18 mouse cellular contexts compared by ENCODE assay signal in genomic region chr16:90081125-90081524, GRCm38 (mm10).
DNase-seq lines count a peak whose midpoint lies in the region; ATAC-seq and TF ChIP-seq lines count a peak whose summit lies in the region.
"Had no signal": no experiment of that assay in that cellular context is flagged by ENCODE, and none has a peak within 500 bp of the region (broad histone marks: within the 10 kb centered on the region; RNA-seq: fewer than 3 reads in every experiment).

No protein-coding gene starts in this region.

- 0 out of 2 replicates have a peak, but pooled peaks cover 4% of the 10 kb centered on the region for H3K4me1 ChIP-seq in hindbrain, postnatal 0 days (ENCODE audit: insufficient read depth, low read length)
- peaks cover 13% of the 10 kb centered on the region; the same call in 1 of the 2 replicates for H3K4me1 ChIP-seq in hindbrain, embryonic 12.5 days
- H3K4me1 ChIP-seq in forebrain, postnatal 0 days (ENCODE audit: insufficient read depth): peaks cover 16% of the 10 kb centered on the region; the same call in 1 of the 2 replicates

- H3K4me3 ChIP-seq in hindbrain, postnatal 0 days (ENCODE audit: low read length): no peak overlapping the region
- H3K4me3 ChIP-seq in hindbrain, embryonic 12.5 days: no peak overlapping the region
- no peak overlapping the region for H3K4me3 ChIP-seq in forebrain, postnatal 0 days (ENCODE audit: low read depth, low read length)
- H3K4me3 ChIP-seq: limb, embryonic 13.5 days; myocyte had no signal

- TF ChIP-seq CTCF in hindbrain, postnatal 0 days (IDR thresholded peaks at IDR 0.05; ENCODE audit: low read depth): no peak
- TF ChIP-seq CTCF in forebrain, postnatal 0 days (IDR thresholded peaks at IDR 0.05; ENCODE audit: low read depth): no peak

- H3K36me3 ChIP-seq in hindbrain, postnatal 0 days (ENCODE audit: insufficient read depth, low read length): no peaks in the 10 kb centered on the region
- H3K36me3 ChIP-seq in hindbrain, embryonic 12.5 days: no peaks in the 10 kb centered on the region
- no peaks in the 10 kb centered on the region for H3K36me3 ChIP-seq in forebrain, postnatal 0 days (ENCODE audit: insufficient read depth)
- H3K36me3 ChIP-seq: limb, embryonic 13.5 days had no signal

- WGBS in hindbrain, postnatal 0 days: 67% methylated on average over 1 of the region's 1 CpGs
- 90% methylated on average over 1 of the region's 1 CpGs for WGBS in hindbrain, embryonic 12.5 days
- WGBS in forebrain, postnatal 0 days: 28% methylated on average over 1 of the region's 1 CpGs

- no peak overlapping the region for H3K4me2 ChIP-seq in hindbrain, postnatal 0 days (ENCODE audit: low read depth, low read length)
- no peak overlapping the region for H3K4me2 ChIP-seq in hindbrain, embryonic 12.5 days (replicated peaks)
- no peak overlapping the region for H3K4me2 ChIP-seq in forebrain, postnatal 0 days (ENCODE audit: low read depth)
- H3K4me2 ChIP-seq: limb, embryonic 13.5 days; midbrain, embryonic 11.5 days had no signal

- peak; percentile 38 for DNase-seq in hindbrain, postnatal 0 days (ENCODE audit: low spot score)
- peak; percentile 63 for DNase-seq in retina, postnatal 1 day
- no peak for DNase-seq in retina, embryonic 14.5 days (ENCODE audit: low spot score)
- DNase-seq in cerebellum, adult 8-10 months: peak; percentile 54
- no peak for DNase-seq in forebrain, postnatal 0 days
- no peak for DNase-seq in frontal cortex, postnatal 36 days (ENCODE audit: low spot score in 2 of 2)
- DNase-seq: adrenal gland, adult 2 months; kidney, postnatal 36 days; lung, postnatal 14 days; right cerebral cortex, adult 18-20 months; thymus, postnatal 36 days had no signal

- no peak overlapping the region for H3K9ac ChIP-seq in hindbrain, postnatal 0 days (replicated peaks; ENCODE audit: low read length)
- H3K9ac ChIP-seq in hindbrain, embryonic 12.5 days: no peak overlapping the region
- H3K9ac ChIP-seq in forebrain, postnatal 0 days: no peak overlapping the region
- H3K9ac ChIP-seq: limb, embryonic 13.5 days had no signal

- H3K27ac ChIP-seq in hindbrain, postnatal 0 days: no peak overlapping the region
- H3K27ac ChIP-seq in hindbrain, embryonic 12.5 days: no peak overlapping the region
- H3K27ac ChIP-seq in forebrain, postnatal 0 days (ENCODE audit: low read depth, low read length): no peak overlapping the region
- H3K27ac ChIP-seq: limb, embryonic 13.5 days; stomach, postnatal 0 days had no signal

- H3K9me3 ChIP-seq in hindbrain, postnatal 0 days (ENCODE audit: low read length): no peaks in the 10 kb centered on the region
- no peaks in the 10 kb centered on the region for H3K9me3 ChIP-seq in hindbrain, embryonic 12.5 days (replicated peaks)
- H3K9me3 ChIP-seq in forebrain, postnatal 0 days (ENCODE audit: low read length): no peaks in the 10 kb centered on the region
- H3K9me3 ChIP-seq: limb, embryonic 13.5 days had no signal

- H3K27me3 ChIP-seq in hindbrain, postnatal 0 days (ENCODE audit: insufficient read depth, low read length): no peaks in the 10 kb centered on the region
- H3K27me3 ChIP-seq in hindbrain, embryonic 12.5 days: no peaks in the 10 kb centered on the region
- H3K27me3 ChIP-seq in forebrain, postnatal 0 days (ENCODE audit: insufficient read depth, low read length): no peaks in the 10 kb centered on the region
- H3K27me3 ChIP-seq: limb, embryonic 13.5 days had no signal

- ATAC-seq in hindbrain, postnatal 0 days: peak; percentile 52
- no peak for ATAC-seq in hindbrain, embryonic 12.5 days (ENCODE audit: low FRiP score)
- ATAC-seq in forebrain, postnatal 0 days: peak; percentile 46; the same call in 1 of the 2 replicates
- ATAC-seq: CD4-positive, CD25-positive, alpha-beta regulatory T cell, adult 4 months; inflammation-experienced regulatory T-cells, adult 6 months had no signal

Comparison
In these comparisons a context has a peak if more than half of its experiments do, and no peak if none do; other contexts are left out.
1. DNase-seq: peak in hindbrain, postnatal 0 days (single experiment), retina, postnatal 1 day (single experiment) and cerebellum, adult 8-10 months (single experiment); none in retina, embryonic 14.5 days (single experiment), forebrain, postnatal 0 days (single experiment) and frontal cortex, postnatal 36 days (0 of 2).